Mouse (Mus musculus): ENCODE data around the gene Pla1a. TPM values are rescaled to one million over a fixed set of nuclear protein-coding genes. Genes with fewer than 3 reads are reported as not detected.
"Not testable (repeated sequence)": the region's sequence is repeated elsewhere in the genome, so short reads cannot be mapped to it uniquely, and the experiment has no call there.

Pla1a gene
- polyA plus RNA-seq (2012; ENCODE audit: insufficient read depth, insufficient read length, missing spikeins), result not detected in 2 replicates

DNA sequence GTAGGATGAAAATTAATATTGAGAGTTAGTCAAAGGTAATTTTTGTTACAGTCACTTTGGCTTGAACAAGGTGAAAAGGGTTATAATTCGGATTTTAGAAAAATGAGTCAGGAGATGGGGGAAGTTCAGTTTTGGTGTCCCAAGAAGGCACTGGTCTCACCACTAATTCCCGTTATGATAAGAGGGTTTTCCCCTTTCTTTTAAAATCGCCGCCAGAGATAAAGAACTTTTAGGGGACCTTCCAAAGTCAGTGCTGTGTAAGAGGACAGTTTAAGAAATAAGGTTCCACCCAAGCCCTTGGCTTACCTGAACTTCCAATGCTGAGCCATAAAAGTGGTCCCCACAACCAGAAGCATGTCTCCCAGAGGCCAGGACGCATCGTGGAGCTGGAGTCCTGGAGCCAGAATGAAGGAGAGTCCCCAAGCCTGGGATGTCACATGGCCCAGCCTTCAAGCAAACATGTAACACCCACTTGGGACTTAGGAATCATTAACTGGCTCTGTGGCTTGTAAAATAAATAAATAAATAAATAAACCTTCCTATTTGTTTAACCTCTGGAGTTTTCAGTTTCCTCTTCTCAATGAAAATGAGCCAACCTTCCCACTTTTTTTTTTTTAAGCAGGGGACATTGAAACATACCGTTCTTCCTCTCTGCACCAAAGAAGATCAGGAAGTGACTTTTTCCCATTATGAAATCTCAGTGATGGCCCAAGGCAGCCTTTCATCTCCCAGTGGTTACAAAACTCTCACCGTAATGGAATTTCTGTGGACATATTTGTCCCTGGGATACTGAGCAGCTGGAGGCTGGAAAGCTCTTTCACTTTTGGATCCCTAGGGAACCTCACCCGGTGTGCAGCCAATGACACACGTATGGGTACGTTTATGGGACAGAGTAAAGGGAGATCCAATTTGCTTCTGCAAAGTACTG is at the start of gene Pla1a:
Gene Pla1a (minus strand): TSS at position 648 of the 928 bp plus-strand sequence.
- Histone ChIP-seq H3K4me3 (ENCODE audit: insufficient read depth, low read length) (no peak within 1 kb of the TSS), H3K27ac (ENCODE audit: insufficient read depth, low read depth, low read length) (no peak within 1 kb of the TSS), H3K4me1 (ENCODE audit: control insufficient read depth, insufficient read depth, low read length) (peaks cover 23% of the 10 kb centered on the region)
- TF ChIP-seq CTCF (IDR thresholded peaks at IDR 0.05; ENCODE audit: low read depth, low read length), result no peak
- no peak for TF ChIP-seq POLR2A (IDR thresholded peaks at IDR 0.05; ENCODE audit: borderline replicate concordance, low read depth, low read length)

- Histone ChIP-seq H3K27ac (ENCODE audit: insufficient read depth, low read depth, low read length) (no peak overlapping the region), H3K4me1 (ENCODE audit: control insufficient read depth, insufficient read depth, low read length) (peaks cover 8% of the 10 kb centered on the region; the same call in 1 of the 2 replicates), H3K4me3 (ENCODE audit: insufficient read depth, low read length) (no peak overlapping the region)
- TF ChIP-seq POLR2A (IDR thresholded peaks at IDR 0.05; ENCODE audit: borderline replicate concordance, low read depth, low read length), result no peak
- TF ChIP-seq CTCF (IDR thresholded peaks at IDR 0.05; ENCODE audit: low read depth, low read length), result no peak
These were observed 48.4 kb upstream of the Pla1a start for GRCm38 (mm10) chr16:38481327-38481726.

GRCm38 (mm10) chr16:38478296-38478695 is 45.4 kb upstream of the Pla1a start:
- Histone ChIP-seq H3K4me3 (ENCODE audit: insufficient read depth, low read length) (no peak overlapping the region), H3K4me1 (ENCODE audit: control insufficient read depth, insufficient read depth, low read length) (peaks cover 14% of the 10 kb centered on the region), H3K27ac (ENCODE audit: insufficient read depth, low read depth, low read length) (no peak overlapping the region)
- TF ChIP-seq POLR2A (IDR thresholded peaks at IDR 0.05; ENCODE audit: borderline replicate concordance, low read depth, low read length), result no peak
- no peak for TF ChIP-seq CTCF (IDR thresholded peaks at IDR 0.05; ENCODE audit: low read depth, low read length)

DNA sequence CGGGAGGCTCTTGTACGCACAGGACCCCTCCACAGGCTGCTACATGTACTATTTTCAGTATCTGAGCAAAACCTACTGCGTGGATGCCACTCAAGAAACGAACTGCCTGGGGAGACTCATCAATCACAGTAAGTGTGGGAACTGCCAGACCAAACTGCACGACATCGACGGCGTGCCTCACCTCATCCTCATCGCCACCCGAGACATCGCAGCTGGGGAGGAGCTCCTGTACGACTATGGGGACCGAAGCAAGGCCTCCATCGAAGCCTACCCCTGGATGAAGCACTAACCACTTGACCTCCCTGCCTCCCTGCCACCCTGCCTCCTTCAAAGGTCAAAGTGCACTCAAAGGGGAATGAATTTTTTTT is 44.3 kb upstream of the Pla1a start:
- H3K4me3 ChIP-seq (ENCODE audit: insufficient read depth, low read length); H3K27ac ChIP-seq (ENCODE audit: insufficient read depth, low read depth, low read length): not testable (repeated sequence)
- peaks cover 14% of the 10 kb centered on the region for H3K4me1 ChIP-seq (ENCODE audit: control insufficient read depth, insufficient read depth, low read length)

DNA sequence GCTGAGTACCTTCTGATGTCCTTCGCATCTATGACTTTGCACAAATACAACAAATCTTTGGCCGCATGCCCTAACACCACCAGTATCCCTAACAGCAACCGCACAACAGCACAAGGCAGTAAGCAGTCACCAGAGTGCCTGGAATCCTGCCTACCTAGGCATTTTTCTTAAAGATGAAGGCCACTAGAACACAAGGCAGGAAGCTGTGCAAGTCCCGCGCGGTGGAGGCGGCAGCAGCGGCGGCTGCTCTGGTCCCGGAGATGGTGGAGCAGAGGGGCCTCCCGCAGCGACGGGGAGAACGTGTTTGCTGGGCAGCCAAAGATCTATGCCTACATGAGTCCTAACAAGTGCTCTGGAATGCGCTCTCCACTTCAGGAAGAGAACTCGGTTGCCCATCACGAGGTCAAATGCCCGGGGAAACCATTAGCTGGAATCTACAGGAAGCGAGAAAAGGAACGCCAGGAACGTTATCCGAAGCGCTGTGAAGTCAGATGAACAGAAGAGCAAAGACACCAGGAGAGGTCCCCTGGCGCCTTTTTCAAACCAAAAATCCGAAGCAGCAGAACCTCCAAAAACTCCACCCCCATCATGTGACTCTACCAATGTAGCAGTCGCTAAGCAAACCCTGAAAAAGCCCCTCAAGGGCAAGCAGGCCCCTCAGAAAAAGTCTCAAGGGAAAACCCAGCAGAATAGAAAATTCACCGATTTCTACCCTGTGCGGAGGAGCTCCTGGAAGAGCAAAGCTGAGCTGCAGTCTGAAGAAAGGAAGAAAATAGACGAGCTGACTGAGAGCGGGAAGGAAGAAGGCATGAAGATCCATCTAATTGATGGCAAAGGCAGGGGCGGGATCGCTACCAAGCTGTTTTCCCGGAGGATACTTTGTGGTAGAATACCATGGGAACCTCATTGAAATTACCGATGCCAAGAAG is 43.6 kb upstream of the Pla1a start:
- peak overlapping the region; percentile 75 for H3K27ac ChIP-seq (ENCODE audit: insufficient read depth, low read depth, low read length)
- peaks cover 14% of the 10 kb centered on the region for H3K4me1 ChIP-seq (ENCODE audit: control insufficient read depth, insufficient read depth, low read length)
- peak overlapping the region; percentile 54 for H3K4me3 ChIP-seq (ENCODE audit: insufficient read depth, low read length)
- TF ChIP-seq CTCF (IDR thresholded peaks at IDR 0.05; ENCODE audit: low read depth, low read length) (no peak), POLR2A (IDR thresholded peaks at IDR 0.05; ENCODE audit: borderline replicate concordance, low read depth, low read length) (no peak)

GRCm38 (mm10) chr16:38475681-38476311 is 42.9 kb upstream of the Pla1a start:
- Histone ChIP-seq H3K4me3 (ENCODE audit: insufficient read depth, low read length) (peak overlapping the region; percentile 54), H3K27ac (ENCODE audit: insufficient read depth, low read depth, low read length) (peak overlapping the region; percentile 75), H3K4me1 (ENCODE audit: control insufficient read depth, insufficient read depth, low read length) (peaks cover 14% of the 10 kb centered on the region)
- no peak for TF ChIP-seq CTCF (IDR thresholded peaks at IDR 0.05; ENCODE audit: low read depth, low read length)
- no peak for TF ChIP-seq POLR2A (IDR thresholded peaks at IDR 0.05; ENCODE audit: borderline replicate concordance, low read depth, low read length)

GRCm38 (mm10) chr16:38474677-38475286 is 41.8 kb upstream of the Pla1a start:
- Histone ChIP-seq H3K27ac (ENCODE audit: insufficient read depth, low read depth, low read length) (no peak overlapping the region), H3K4me1 (ENCODE audit: control insufficient read depth, insufficient read depth, low read length) (peaks cover 14% of the 10 kb centered on the region), H3K4me3 (ENCODE audit: insufficient read depth, low read length) (no peak overlapping the region)
- TF ChIP-seq CTCF (IDR thresholded peaks at IDR 0.05; ENCODE audit: low read depth, low read length) (no peak), POLR2A (IDR thresholded peaks at IDR 0.05; ENCODE audit: borderline replicate concordance, low read depth, low read length) (no peak)

DNA sequence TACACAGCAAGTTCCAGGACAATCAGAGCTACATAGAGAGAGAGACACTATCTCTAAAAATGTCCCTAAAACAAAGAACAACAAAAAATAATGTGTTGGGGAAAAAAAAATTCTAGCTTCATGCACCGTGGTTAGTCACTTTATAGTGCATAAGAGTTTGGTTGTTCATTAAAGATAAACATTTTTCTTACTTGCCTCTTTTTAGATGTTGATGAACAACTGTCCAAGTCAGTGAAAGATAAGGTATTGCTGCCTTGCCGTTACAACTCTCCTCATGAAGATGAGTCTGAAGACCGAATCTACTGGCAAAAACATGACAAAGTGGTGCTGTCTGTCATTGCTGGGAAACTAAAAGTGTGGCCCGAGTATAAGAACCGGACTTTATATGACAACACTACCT is 40.7 kb upstream of the Pla1a start:
- no peak overlapping the region for H3K4me3 ChIP-seq (ENCODE audit: insufficient read depth, low read length)
- no peak overlapping the region for H3K27ac ChIP-seq (ENCODE audit: insufficient read depth, low read depth, low read length)
- H3K4me1 ChIP-seq (ENCODE audit: control insufficient read depth, insufficient read depth, low read length), result peaks cover 14% of the 10 kb centered on the region
- TF ChIP-seq POLR2A (IDR thresholded peaks at IDR 0.05; ENCODE audit: borderline replicate concordance, low read depth, low read length) (no peak), CTCF (IDR thresholded peaks at IDR 0.05; ENCODE audit: low read depth, low read length) (no peak)

GRCm38 (mm10) chr16:38472507-38472873 is 39.5 kb upstream of the Pla1a start:
- no peak overlapping the region for H3K27ac ChIP-seq (ENCODE audit: insufficient read depth, low read depth, low read length)
- TF ChIP-seq CTCF (IDR thresholded peaks at IDR 0.05; ENCODE audit: low read depth, low read length), result no peak
- TF ChIP-seq POLR2A (IDR thresholded peaks at IDR 0.05; ENCODE audit: borderline replicate concordance, low read depth, low read length), result no peak
- peaks cover 14% of the 10 kb centered on the region for H3K4me1 ChIP-seq (ENCODE audit: control insufficient read depth, insufficient read depth, low read length)
- H3K4me3 ChIP-seq (ENCODE audit: insufficient read depth, low read length), result no peak overlapping the region

Data from bone marrow macrophage, adult 2 months (primary cell).